Mouse (Mus musculus) heart, postnatal 4 days (tissue): ENCODE data around the gene Unc50. TPM values are rescaled to one million over a fixed set of nuclear protein-coding genes. Genes with fewer than 3 reads are reported as not detected.

ENCODE experiments used
- total RNA-seq, 2 experiments: library from RNA; stranded (reverse); gene quantifications; 2 replicates each; pipeline ENCODE4 v1.2.3; 2021

Unc50 gene
- total RNA-seq, 2 experiments from 2014 or later: 32.2 to 39.3 TPM

Other genes with a start within 250 kb of the Unc50 start
- not detected for gene Cnga3, start 215.7 kb upstream of the Unc50 start, total RNA-seq
- 10 to 100 TPM; 17.2 to 18.7 TPM for gene Inpp4a, start 130.3 kb upstream of the Unc50 start, total RNA-seq
- 10 to 100 TPM; 84.1 to 85.6 TPM for gene Coa5, start within 50 bp of the Unc50 start, total RNA-seq
- gene Mgat4a, start 110.9 kb downstream of the Unc50 start, total RNA-seq: 10 to 100 TPM; 15.1 to 15.5 TPM